Mouse (Mus musculus) heart, postnatal 25 days (tissue): ENCODE data around the gene Spp1. TPM values are rescaled to one million over a fixed set of nuclear protein-coding genes. Genes with fewer than 3 reads are reported as not detected.

Experiments used
- DNase-seq: peaks from one replicate; pipeline ENCODE4 v3.0.0; 2022; ENCODE audit warnings: low spot score
- intact Hi-C: fragments of 180-260 bp; cut with DNase I; formaldehyde crosslinking; loops from one replicate; pipeline ENCODE4 v1.15.1; 2025
- total RNA-seq, 2 experiments: library from RNA; stranded (reverse); gene quantifications; 2 replicates each; pipeline ENCODE4 v1.2.3; 2021

Gene Spp1
- under 1 TPM; 0.55 to 0.59 TPM for total RNA-seq

DNA sequence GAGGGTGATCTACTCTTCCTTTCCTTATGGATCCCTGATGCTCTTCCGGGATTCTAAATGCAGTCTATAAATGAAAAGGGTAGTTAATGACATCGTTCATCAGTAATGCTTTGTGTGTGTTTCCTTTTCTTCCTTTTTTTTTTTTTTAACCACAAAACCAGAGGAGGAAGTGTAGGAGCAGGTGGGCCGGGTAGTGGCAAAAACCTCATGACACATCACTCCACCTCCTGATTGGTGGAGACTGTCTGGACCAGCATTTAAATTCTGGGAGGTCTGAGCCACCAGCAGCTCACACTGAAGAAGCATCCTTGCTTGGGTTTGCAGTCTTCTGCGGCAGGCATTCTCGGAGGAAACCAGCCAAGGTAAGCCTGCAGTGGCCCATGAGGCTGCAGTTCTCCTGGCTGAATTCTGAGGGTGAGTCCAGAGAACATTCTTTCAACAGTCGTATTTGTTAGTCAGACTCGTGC is at the start of gene Spp1:
Gene Spp1, plus strand, starts transcription at position 284 of the 467 bp plus-strand sequence.
- no peak for DNase-seq
- intact Hi-C loops: loop anchor here (5.0 kb wide), 1 partner anchor 88 kb away; no protein-coding TSS in a partner anchor

DNA sequence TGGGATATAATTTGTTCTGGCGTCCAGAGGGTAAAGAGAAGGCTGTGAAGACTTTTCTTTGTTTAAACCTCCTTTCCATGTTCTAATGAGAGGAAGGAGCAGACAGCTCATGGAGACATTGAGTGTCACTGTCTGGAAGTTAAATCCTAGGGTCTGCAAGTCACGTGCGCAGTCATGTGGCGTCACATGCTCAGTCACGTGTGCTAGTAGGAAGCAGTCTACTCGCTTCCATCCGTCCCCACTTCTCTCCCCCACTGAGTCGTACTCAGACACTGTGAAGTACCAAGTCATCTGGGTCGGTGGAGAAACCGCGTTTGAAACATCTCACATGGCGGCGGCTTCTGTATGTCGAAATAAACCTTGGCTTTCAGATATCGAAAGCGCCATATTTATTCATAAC is 49.4 kb upstream of the Spp1 start:
- DNase-seq: no peak
- intact Hi-C loops: no loop called here

DNA sequence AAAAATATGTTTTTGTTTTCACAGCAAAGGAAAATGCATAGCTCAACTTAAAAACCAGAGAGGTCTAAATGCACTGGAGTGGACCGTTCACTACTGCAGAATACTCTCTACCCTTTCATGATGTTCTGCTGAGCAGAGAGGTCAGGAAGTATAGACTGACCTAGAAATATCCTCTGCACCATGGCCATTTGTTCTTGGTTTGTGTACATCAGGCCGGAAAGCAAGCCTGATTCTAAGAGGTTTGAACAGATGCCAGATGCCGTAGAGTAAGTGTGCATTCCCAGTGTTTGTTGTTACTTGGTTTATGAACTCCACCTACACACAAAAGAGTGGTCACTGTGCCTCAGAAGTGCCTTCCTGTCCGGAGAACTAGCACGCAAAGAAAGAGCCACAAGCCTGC is 48.0 kb upstream of the Spp1 start:
- no peak for DNase-seq
- intact Hi-C loops: no loop called here

DNA sequence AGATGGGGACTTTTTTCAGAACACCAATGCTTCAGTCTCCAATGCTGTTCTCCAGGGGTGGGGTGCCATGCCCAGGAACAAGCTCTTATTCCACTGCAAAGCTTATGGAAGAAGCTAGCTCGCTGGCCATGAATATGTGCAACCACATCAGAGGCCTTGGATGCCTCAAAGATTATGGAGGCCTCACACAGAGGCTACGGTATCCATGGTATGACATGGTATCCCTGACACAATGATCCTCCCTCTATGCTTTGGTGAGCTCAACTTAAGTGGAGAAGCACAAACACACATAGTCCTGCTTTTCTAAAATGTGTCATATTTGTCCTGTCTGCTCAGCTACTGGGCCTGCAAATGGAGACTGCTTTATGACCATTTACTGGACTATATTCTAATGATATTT is 44.0 kb upstream of the Spp1 start:
- DNase-seq: no peak
- intact Hi-C loops: no loop called here

DNA sequence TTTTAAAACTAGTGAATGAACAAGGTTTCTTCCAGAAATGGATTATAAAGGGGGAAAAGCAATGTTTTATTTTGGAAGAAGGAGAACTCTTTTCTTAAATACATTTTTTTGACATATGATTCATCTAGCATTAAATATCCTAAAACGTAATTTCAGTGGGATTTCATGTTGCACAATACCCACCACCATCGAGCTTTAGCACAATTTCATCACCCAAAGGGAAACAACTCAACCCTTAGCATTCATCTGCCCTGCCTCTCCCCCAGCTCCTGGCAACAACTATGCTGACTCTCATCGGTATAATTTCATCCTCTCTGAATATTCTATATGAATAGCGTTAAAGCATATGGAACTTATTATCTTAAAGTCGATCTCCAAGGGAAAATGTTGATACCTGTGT is 42.1 kb upstream of the Spp1 start:
- intact Hi-C loops: no loop called here

DNA sequence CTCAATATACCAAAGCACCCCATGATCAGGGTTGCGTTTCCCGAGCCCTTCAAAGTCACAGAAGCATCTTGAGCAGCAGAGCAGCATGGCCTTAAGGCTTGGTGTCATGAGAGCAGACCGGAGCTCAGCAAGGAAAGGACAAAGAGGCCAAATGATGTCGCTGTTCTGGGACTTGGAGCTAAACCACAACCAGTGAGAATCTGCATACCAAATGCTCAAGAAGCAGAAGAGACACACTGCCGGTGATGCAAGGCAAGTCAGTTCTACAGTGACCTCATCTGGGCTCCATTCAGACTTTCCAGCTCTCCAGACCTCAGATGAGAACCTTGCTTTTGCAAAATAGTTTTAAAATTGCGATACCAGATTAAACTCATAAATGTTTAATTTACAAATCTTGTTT is 38.6 kb upstream of the Spp1 start:
- intact Hi-C loops: no loop called here

More for the DNA sequence above, 42.1 kb upstream of the Spp1 start:
- no peak for DNase-seq

DNA sequence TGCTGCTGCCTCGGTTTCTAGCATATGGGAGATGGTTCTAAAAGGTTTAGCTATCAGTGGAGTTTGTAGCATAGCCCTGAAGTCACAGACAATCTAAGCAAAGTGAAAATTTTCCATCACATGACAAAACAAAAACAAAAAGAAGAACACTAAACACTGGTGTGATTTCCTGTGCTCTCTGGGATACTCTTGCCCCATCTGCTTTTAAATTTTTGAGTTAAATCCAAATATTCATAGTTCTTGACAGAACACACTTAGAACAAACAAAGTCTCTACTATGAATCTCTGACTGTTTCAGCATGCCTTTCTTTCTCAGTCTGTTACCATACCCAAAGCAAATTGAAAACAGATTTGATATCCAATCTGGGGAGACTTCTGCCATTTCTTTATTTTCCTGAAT is 36.9 kb upstream of the Spp1 start:
- intact Hi-C loops: no loop called here
- no peak for DNase-seq

More for the DNA sequence above, 38.6 kb upstream of the Spp1 start:
- DNase-seq: no peak

DNA sequence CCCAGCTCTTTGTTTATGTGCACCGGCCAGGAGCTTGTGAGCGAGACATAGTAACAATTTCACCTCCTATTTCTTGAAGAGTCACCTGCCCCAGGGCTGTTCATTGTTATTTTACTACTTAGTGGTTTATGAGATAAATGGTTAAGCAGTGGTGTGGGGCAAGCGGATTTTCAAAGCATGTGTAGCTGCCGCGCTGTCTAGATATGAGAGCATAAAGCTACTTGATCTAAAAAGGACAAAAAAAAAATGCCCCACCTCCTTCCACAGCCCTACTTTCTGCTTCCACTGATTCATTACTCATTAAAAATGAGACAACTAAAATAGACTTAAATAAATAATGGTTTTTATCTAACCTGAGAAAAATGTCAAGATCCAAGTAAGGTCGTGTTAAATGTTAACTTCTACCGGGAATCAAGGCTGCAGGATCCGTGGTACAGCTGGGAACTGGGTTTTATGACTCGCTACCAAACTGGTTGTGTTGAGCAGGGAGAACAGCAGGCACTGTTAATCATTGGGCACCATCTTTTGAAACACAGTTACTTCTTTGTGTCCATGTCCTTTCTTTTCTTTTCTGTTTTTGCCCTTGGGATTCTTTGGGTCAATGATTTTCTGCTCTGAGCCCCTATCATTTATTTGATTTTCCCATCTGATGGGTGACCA is 35.5 kb upstream of the Spp1 start:
- intact Hi-C loops: no loop called here
- no peak for DNase-seq

DNA sequence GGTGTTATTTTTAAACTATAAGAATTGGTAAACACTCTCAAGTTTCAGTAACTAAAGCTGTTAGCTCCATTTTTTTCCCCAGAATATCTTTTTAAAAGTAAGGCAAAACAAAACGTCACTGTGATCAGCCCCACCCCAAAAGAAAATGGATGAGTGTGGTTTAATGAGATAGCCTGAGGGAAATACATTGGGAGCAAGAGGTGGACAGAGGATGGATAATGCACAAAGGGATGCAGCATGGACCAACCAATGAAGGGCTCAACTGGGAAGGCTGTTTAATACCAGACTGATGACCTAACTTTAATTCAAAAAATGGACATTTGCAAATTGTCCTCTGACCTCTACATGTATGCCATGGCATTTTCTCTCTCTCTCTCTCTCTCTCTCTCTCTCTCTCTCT is 34.9 kb upstream of the Spp1 start:
- DNase-seq: no peak
- intact Hi-C loops: no loop called here

DNA sequence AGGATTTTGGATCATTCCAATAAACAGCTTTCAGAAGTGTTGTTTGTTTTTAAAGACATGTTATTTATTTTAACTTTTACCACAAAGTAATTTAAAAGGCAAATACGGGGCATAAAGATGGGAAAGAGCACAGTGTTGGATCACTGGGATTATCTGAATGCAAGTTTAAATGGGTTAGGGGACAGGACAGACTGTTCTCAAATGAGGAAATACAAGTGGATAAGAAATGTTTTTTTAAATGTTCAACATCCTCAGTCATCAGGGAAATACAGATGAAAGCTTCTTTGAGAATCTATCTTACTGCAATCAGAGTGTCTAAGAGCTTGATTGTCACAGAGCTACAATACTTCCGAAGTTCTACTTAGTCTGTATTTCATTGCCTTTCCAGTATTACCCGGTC is 32.3 kb upstream of the Spp1 start:
- no peak for DNase-seq
- intact Hi-C loops: no loop called here

DNA sequence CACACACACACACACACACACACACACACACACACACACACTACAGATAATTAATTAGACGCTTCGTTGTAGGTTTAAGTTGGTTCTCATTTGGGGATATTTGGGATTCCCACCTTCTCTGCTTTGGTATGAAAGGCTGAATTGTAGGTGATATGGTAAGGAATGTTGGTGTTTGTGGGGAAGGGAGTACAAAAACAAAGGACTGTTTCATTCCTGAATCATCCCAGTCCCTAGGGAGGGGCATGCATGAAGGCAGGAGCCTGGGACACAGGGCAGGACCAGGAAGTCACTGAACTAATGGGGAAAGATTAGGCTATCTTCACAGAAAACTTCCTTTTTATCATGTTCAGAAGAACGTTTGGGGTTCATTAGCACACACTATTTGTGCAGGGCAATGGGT is 31.6 kb upstream of the Spp1 start:
- DNase-seq: no peak
- intact Hi-C loops: no loop called here

DNA sequence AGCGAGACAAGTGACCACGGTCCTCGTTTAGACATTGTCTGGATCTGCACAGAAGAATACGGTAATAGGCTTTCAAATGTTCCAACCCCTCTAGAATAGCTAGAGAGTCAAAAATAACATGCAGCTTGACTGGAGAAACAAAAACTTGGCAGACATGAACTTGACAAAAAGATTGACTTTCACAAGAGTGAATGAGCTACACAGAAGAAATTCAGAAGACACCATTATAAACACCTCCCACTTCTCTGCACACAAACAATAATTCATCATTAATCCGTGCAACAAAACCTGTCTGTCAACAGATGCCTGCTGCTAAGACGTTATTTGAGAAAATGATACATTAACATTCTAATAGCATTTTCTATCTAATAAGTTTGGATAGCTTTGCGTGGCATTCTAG is 30.4 kb upstream of the Spp1 start:
- intact Hi-C loops: no loop called here
- DNase-seq: no peak

DNA sequence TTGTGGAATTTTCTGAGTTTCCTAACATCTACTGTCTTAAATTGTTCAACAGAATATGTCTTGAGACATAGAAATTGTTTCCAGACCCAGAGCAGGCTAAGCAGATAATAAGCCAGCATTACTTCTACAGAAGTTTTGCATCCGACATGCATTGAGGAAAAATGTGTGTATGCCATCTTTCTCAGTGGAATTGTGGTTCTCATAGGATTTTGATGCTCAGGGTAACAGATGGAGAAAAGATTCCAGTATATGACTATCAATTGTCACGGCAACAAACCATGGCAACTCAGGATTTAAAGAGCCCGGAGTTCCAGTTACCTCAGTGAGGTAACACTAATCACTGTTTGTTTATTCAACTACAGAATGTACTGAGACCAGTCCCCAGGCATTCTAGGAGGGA is 29.9 kb upstream of the Spp1 start:
- intact Hi-C loops: no loop called here
- DNase-seq: no peak

DNA sequence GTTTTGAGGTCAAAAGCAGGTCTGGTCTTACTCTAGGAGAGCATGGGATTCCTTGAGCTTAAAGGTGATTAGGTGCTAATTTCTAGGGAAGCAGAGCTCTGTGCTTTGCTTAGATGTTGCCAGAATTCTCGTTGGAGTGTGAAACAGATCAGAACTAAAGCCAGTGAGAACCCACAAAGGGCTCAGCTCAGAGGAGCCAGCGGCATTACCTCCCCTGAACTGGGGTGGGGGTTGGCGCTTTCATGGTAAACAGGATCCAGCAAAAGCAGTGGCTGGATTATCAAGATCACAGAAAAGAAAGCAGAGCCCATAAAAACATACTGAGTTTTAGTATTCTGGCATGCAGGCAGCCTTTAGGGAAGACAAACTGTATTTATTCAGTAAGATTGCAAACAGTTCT is 28.2 kb upstream of the Spp1 start:
- no peak for DNase-seq
- intact Hi-C loops: no loop called here

DNA sequence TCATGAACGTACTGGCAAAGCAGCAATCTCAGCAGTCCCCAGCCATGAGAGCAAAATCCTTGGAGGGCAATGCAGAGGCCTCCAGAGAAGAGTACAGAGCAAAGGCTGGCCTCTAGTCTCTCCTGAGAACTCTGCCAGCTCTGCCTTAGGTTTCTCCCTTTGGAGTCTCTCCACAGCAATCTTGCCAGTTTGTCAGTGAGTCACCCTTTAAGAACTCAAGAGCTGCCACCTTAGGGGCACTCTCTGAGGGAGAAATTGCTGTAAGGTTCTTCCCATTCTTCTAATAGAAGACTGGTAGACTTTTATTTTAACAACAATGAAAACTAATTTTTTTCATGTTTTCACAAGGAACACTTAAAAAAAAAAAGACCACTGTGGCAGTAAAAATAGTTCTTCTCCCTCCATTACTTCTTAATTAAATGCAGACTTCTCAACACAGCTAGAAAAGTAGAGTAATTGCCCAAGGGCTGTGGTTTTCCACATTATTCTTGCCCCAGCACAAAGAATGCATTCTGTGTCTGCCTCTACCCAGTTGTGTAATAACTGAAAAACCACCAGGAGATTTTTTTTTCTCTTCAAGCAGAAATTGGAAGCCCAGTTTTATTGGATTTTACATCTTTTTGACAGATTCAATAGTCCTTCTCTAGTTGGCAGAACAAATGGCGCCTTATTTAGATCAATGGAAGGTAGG is 27.2 kb upstream of the Spp1 start:
- no peak for DNase-seq
- intact Hi-C loops: no loop called here

DNA sequence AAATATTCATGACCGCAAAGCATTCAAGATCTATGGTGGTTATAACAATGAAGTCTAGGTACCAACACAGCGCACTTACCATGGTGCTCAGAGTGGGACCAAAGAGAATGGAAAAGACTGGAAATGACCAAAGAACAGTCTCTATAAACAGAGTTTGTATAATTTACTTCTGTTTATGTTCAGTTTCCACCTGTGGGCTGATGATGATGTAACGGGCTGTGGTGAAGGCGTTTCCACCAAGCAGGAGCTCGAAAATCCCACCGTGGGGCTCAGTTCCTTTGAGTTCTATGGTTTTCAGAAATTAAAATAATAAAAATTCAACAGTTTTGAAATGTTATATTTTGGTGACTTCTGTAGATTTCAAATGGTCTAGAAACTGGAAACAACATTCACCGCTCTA is 26.4 kb upstream of the Spp1 start:
- DNase-seq: no peak
- intact Hi-C loops: no loop called here

DNA sequence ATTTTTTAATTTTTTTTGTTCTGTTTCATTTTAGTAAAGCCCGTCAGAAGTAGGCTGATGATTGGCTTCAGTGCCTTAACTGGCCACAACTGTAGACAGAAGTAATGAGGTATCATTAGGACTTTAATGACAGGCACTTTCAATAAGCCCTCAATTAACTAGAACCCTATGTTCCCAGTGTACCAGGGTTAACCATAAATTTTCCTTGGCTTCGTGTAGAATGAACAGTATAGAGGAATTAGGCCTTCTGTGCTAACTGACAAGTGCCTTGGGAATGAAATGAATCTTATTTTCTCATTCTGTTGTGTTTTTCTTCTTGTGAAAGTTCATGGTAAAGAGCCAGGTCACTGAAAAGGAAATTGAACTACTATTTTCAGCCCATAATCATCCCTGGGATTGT is 18.9 kb upstream of the Spp1 start:
- no peak for DNase-seq
- intact Hi-C loops: no loop called here

DNA sequence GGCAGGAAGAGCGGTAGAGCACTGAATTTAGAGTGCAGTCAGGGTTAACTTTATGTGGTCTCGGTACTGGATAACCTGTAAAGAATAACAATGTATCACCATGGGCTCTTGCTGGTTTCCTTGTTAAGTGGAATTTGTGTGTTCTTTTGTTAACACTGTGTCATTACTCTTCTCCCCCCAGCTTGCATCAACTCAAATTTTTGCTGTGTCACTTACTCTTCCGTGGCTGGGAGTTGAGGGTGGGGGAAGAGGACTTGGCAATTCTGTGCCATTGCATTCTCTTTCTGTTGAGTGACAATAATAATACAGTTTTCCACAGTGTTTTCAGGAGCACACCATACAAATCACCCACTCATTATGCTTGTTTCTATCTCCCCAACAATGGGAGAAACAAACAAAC is 17.9 kb upstream of the Spp1 start:
- DNase-seq: no peak
- intact Hi-C loops: no loop called here

DNA sequence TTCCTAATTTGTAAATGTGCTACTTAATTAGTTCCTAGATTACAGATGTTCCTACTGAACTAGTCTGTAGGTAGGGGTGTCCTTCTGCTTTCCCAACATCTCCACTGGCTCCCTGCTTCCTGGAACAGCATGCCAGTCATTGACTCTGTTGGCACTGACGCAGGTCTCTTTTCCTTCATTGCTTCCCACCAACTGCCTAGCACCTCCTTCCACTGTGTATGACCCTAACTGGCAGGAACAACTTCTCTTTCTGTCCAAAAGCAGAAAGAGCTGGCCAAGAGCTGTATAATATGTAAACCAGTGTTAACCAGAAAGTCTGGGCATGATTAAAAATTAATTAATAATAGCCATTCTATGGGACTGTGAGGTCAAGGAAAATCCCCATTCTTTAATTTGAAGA is 17.2 kb upstream of the Spp1 start:
- DNase-seq: no peak
- intact Hi-C loops: no loop called here

DNA sequence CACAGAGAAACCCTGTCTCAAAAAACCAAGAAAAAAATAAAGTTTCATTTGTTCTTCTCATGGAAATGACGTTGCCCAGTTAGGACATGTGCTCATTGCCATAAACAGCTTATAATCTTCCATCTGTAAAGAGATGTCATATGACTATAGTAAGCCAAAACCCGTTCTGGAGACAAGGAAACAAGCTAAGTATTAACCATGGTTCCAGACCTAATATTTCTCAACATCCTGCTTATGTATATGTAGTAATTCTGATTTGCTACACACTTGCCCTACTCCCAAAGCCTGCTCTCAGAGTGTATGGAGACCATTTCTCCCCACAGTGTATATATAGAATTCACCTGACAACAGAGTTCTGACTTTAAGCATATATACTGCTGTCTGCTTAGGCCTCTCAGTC is 12.9 kb upstream of the Spp1 start:
- intact Hi-C loops: no loop called here
- no peak for DNase-seq

DNA sequence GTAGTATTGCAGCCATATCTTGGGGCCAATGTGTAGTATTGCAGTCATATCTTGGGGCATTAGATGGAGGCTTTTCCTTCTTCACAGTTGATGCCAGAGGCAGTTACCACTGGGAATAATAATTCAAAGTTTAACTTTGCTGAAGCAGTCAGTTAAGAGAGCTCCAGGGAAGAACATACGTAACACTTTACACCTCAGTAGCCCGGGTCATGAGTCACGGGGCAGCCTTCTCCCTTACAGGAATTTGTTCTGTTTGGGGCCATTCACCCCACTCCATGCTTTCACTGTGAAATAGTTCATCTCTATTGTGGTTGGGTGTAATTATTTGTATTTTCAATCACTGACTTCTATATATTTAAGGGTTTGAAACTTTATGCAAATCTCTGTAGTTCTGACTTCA is 11.1 kb upstream of the Spp1 start:
- intact Hi-C loops: no loop called here
- no peak for DNase-seq

DNA sequence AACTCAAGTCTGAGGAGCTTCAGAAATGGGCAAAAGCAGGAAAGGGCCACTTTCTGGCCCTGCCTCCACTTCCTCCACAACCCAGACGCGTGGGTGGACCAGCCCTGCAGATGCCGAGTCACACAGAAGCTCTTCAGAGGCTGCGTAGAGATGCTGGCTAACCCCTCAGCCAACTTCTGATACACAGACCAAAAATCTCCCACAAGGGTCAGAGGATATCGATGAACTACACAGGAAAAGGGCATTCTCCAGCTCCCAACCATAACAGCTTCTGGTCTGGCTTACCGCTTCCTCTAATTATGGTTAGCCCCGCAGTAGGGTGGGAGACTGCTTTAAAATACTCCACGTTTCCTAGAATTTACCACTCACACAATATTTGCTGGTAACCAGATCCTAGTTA is 9.0 kb upstream of the Spp1 start:
- DNase-seq: no peak
- intact Hi-C loops: no loop called here
